Mouse (Mus musculus) thymus, postnatal 10 days (tissue): Measurements from ENCODE around the gene Tldc2.
A peak's percentile ranks its signal among the peaks of the same experiment; 100 is the strongest.

Experiments
- DNase-seq, 2 experiments: peaks; one replicate each; pipeline ENCODE4 v3.0.0; 2021; ENCODE audit warnings: low spot score in 2 of 2

Gene Tldc2

DNA sequence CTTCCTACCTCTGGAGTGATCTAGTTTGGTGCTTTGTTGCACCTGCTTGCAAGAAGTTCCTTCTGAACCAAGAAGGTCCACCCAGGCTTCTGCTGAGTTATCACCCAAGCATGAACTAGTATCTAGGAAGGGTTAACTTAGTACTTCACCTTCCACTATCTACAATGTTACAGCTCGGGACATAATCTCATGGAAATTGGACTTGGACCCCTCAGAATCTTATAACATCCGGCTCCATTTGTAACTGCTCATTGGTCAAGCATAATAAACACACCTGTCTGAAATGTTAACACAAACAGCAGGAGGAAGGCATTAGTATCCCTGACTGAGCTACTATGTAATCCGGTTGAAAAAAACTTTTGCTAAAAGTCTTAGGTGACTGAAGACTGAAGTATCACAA is 40.5 kb downstream of the Tldc2 start:
- DNase-seq = no peak

DNA sequence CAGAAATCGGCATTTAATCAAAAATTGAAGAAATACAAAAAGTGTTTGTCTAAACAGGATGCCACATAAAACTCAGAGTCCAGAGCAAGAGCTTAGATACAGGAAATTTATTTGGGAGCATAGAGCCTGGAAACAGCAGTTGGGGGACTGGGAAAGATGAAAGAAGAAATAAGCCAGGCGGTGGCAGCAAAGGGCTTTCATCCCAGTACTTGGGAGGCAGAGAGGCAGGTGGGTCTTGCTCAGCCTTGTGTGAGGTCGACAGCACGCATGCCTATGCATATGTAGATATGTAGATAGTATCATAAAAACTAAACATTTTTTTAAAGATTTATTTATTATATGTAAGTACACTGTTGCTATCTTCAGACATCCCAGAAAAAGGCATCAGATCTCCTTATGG is 41.2 kb downstream of the Tldc2 start:
- DNase-seq = no peak

DNA sequence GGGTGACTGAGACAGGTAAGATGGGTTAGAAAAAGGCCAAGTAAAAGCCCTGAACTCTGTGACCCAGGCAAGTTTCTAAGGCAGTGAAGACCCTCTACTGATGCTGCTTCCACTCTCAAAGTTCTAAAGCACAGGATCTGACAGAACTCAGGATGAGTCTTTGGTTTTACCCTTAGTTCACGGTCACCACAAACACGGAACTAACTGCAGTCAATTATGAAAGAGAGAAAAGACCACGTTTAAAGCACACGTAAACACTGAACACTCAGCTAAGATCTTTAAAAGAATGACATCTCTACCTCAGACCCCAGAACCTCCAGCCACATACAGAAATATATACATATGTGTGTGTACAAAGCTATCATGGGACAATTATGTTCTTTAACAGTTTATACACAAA is 42.2 kb downstream of the Tldc2 start:
- no peak for DNase-seq

DNA sequence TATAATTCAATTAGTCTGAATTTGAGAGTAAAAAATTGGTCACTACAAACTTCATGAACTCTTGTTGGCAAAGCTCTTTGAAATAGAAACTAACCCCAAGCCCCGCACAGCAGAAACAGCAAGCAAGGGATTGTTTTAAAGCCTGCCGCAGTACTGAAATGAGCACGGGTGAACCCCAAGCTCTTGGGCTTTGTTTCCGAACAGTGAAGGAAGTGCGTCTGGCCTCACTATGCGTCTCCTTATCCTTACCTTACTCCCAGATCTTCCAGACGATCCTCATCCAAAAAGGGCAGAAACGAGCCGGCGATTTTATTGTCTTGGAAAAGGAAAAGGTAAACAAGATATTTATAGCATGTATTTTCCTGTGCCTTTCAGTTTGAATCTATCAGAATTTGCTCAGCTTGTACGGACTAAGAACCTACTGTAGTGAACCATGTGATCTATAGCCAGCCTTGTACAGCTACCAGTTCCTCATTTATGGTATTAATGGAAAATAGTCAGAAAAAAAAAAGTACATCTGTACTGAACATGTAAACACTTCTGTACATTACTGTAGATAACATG is 42.8 kb downstream of the Tldc2 start:
- no peak for DNase-seq

DNA sequence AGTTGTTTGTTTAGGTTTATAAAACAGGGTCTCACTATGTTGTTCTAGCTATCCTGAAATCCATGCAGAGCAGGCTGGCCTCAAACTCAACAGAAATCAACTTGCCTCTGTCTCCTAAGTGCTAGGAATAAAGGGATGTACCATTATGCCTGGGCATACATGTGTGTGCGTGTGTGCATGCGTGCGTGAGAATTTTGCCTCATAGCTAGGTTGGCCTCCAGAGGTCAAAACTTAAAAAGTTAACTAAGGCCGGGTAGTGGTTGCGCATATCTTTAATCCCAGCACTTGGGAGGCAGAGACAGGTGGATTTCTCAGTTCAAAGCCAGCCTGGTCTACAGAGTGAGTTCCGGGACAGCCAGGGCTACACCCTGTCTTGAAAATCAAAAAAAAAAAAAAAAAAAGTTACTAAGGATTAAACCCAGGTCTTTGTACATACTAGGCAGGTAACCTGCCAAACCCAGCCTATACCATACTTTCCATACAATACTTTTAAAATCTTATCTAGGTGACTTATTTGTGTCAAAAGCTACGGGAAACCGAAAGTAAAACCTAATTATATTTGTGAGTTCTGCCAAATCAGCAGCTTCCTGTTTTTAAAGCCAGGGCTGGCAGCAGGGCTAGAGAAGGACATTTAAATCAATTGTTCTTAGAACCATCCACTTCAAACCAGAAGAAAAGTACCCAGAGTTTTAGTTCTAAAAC is 44.1 kb downstream of the Tldc2 start:
- no peak for DNase-seq

DNA sequence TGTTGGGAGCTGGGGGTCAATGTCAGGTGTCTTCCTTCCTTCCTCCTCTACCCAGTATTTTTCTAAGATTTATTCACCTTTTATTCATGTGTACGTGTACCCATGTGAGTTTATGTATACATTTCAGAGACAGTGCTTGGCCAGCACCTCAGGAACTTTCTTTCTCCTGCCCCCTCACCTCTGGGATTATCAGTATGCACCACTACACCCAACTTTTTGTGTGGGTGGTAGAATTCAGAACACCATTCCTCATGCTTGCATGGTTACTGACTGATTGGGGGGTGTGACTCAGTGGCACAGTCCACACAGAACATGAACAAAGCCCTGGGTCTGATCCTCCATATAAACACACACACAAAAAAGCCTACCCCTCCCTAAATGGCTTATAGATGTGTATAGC is 45.2 kb downstream of the Tldc2 start:
- no peak for DNase-seq

DNA sequence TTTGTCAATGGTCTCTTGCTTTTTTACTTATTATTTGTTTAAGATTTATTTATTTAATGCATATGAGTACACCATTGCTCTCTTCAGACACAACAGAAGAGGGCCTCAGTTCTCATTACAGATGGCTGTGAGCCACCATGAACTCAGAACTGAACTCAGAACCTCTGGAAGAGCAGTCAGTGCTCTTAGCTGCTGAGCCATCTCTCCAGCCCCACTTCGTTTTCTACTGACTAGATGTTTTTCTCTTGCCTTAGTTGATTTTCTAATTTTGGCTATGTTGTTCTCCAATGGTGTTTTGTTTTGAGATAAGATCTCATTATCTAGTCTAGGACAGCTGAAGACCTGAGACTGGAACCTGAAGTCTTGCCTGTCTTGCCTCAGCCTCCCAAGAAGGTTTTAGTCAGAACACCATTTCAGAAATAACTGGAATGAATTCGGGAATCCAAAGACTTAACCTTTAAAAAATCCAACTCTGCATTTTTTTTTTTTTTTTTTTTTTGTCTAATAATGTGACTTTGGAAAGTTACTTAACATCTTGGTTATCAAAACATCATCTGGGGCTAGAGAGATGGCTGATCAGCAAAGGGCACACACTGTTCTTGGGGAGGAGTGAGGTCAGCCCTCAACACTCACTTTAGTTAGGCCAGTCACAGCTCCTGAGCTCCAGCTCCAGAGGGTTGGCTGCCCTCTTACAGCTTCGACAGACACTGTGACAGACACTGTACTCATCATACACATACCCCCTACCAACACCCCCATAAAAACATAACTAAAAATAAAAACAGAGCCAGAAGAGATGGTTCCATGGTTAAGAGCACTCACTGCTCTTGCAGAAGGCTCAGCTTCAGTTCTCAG is 46.1 kb downstream of the Tldc2 start:
- DNase-seq = no peak

DNA sequence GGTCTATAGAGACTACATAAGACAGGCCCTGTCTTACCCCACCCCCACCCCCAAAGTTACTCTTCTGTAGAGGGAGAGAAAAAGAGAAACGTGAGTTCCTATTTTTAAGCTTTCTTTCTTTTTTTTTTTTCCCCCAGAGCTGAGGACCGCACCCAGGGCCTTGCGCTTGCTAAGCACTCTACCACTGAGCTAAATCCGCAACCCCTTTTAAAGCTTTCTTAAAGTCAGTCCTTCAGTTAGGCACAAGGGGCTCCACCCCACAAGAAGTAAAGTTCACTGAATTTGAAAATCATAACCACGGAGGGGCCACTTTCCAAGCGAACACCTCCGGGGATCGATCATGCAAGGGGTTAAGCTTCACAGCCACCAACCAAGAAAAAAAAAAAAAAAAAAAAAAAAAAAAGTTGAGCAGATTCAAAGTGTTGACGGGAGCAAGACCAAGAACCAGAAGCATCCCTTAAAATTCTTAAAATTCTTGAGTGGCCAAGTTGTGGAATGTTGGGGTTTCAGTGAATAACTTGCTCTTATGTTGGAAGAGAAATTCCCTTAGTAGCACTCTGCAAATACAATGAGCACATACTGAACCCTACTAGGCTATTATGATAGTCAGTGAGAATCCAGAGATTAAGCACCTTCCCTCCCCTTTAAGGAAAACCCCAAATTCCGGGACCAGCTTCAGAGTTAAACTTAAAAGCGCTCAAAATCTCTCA is 47.1 kb downstream of the Tldc2 start:
- DNase-seq = no peak

DNA sequence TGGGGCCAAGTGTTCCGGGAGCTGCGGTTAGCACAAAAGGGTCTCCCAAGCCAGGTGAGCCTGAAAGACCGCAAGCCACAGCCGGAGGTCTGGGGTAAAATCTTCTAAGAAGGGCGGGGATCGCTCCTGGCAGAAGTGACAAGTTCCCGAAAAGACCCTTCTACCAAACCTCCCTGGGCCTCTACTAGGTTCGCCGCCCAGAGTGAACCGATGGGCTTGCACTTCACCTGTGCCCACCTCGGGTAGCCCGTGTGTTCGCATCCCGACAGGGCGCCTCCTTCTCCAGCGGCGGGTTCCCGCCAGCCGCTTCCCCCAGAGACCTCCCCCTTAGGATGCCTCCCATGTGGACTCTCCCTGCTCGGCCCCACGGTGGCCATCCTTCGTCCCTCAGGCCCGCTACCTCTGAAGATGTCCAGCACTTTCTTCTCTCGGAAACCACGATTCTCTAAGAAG is 47.6 kb downstream of the Tldc2 start:
- DNase-seq = peak; percentile 9 to 15

DNA sequence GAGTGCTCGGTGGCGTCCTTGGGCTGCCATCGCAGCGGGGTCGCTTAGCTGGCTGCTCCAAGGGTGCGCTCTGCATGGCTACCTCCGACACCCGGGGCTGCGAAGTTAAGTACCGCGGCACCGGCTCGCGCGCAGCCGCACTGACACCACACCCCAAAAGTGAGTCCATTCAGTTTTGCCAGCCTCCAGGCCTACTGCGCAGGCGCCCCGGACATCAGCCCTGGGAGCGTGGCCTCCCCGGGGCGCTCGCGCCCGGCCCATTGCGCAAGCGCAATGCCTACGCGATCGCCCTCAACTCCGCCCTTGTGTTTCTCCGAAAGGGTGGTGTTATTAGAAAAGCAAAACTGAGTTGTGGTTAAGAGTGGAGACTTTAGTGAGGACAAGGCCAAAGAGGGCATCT is 48.2 kb downstream of the Tldc2 start, which contains the start of gene Samhd1:
Gene Samhd1, minus strand, starts transcription at position 252 of the 400 bp plus-strand sequence.
- DNase-seq = peak; percentile 43

DNA sequence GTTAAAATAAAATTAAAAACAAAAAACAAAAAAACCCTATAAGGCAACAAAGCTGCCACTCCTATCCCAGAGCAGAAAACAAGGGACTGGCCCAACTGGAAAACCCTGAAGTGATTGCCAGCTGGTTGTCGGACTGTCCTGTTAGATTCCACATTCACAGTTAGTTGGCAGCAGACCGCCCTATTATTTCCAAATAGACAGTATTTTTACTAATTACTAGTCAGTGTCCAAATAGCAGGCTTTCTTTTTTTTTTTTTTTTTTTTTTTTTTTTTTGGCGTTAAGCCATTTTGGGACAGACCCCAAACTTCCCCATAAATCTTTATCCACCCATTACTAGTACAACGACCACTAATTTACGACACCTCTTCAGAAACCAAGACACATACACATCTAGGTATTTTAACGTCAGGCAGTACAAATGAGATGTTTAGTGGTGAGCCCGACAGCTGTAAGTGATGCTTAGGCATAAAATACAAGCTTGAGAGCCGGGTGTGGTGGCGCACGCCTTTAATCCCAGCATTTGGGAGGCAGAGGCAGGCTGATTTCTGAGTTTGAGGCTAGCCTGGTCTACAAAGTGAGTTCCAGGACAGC is 48.8 kb downstream of the Tldc2 start:
- no peak for DNase-seq

DNA sequence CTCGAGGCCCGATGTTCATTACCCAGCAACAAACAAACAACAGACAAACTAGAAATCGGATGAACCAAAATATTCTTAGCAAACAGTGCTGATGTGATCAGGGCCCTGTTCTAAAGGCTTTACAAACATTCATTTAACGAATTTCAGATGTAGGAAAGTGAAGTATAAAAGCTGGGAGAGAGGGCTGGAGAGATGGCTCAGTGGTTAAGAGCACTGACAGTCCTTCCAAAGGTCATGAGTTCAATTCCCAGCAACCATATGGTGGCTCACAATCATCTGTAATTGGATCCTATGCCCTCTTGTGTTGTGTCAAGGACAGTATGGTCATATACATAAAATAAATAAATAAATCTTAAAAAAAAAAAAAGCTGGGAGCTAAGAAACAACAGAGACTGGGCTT is 49.3 kb downstream of the Tldc2 start:
- DNase-seq = no peak

DNA sequence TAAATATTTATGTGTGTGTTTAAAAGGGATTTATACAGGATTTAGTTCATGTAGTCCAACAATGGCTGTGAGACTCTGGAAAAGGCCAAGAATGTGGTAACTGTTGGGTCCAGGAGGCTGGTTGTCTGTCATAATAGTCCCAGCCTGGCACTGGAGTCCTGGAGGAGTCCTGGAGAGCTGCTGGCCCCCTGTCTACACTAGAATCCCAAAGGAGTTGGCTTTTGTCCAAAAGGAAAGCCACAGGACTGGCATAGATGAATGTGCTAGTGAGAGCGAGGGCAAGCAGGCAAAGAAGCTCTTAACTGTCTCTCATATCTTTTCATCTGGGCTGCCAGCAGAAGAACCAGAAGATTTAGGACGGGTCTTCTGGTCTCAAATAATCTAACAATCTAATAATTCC is 49.8 kb downstream of the Tldc2 start:
- no peak for DNase-seq

DNA sequence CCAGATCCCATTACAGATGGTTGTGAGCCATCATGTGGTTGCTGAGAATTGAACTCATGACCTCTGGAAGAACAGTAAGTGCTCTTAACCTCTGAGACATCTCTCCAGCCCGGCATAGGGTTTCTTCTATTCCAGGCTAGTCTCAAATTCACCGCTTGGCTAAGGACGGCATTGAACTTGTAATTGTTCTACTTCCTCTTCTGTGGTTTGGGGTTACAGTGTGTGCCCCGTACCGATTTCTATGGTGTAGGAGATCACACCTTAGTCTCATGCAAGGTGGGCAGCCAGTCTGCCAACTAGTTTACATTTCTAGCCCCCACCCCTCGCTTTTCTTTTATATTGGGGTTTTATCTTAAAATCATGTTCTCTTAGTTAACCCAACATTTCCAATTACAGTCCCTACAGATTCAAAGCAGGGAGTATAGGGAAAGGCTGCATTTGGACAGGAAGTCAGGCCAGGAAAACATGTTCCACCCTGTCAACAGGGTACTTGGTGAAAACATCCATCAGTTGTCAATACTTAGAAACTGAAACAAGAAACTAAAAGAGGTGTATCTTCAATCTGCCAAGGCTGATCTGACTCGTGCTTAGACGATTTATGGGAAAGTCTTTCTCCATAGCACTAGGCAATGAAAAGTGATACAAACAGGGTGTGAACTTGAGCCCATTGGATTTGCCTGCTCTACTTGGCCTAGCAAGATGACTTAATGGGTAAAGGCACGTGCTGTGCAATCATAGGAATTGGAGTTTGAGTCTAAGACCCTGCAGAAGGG is 51.3 kb downstream of the Tldc2 start:
- DNase-seq = no peak

DNA sequence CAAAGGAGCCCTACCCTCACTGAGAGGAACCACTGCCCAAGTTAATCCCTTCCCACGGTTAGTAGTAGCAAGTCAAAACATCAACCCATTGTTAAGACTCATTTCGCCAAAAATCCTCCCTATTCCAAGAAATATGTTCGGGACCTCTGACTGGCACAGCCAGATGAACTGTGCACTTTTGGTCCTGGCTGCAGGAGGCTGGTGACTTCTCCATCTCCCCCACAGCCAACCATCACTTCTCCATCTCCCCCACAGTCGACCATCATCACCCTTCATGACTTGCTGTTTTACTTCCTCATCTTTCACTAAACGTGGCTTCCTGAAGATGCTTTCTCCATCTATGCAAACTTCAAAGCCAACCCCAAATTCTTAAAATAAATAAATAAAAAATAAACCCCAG is 52.0 kb downstream of the Tldc2 start:
- no peak for DNase-seq

DNA sequence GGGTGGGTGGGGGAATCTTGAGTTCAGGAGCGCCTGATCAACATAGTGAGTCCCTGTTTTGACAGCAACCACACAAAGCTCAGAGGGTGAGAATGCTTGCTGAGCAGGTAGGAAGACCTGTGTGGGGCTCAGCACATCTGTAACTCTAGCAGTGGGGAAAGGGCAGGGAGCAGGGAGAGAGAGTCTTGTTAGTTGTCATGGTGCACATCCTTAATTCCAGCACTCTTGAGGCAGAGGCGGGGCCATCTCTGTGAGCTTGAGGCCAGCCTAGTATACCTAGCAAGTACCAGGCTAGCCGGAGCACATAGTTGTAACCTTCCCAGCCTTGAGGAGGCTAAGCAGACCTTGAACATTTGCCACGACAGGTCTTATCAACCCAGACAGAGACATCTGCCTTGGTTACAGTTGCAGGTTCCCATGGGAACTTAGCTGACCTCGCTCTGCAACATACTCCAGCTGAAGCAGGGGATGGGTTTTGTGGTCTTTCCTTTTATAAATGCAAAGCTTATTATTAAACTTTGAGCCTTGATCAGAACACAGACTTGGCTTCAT is 52.5 kb downstream of the Tldc2 start:
- DNase-seq = no peak

DNA sequence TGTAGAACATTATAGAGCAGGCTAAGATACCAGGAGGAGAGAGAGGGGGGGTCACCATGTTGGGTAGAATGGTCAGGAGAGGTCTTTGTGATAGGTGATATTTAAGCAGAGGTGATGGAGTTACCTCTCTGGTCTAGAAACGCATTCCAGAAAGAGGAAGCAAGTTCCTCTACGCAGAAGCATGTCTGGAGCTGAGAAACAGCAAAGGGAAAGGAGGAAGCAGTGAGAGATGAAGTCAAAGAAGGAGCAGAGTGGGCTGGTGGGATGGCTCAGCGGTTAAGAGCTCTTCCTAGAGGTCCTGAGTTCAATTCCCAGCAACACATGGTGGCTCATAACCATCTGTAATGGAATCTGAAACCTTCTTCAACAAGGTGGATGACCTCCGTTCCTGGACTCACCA is 55.1 kb downstream of the Tldc2 start:
- DNase-seq = no peak

DNA sequence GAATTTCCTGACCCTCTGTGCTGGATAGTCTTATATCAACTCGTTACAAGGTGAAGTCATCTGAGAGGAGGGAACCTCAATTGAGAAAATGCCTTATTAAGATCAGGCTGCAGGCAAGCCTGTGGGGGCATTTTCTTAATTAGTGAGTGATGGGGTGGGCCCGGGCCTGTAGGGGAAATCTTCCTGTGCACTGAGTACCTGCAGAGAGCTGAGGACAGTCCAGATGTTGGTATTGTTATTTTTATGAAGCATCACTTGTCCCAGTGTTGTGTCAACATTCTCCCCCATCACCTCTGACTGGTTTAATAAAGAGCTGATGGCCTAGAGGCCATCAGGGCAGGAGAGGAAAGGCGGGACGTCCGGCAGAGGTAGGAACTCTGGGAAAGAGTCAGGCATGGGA is 57.3 kb downstream of the Tldc2 start:
- no peak for DNase-seq

DNA sequence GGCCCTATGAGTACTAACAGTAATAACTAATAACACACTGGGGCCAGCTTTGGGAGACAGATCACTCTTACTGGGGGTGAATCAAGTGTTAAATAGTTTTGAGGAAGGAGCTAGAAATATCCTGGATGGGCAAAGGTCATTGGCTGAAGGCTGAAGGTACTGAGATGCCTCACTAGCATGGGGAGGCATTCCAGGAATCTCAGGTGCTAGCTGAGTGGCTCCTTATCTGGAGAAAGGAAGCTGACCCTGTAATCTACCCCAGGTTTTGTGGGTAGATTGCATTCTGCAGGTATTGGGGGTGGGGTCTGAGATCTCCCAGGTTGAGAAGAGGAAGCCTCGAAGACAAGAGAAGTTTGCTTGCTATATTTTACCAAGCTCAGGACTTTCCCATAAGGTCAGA is 58.3 kb downstream of the Tldc2 start:
- DNase-seq = no peak
